Mouse (Mus musculus) embryonic facial prominence, embryonic 11.5 days (tissue): Measurements from ENCODE around the gene Scyl3. TPM values are rescaled to one million over a fixed set of nuclear protein-coding genes. Genes with fewer than 3 reads are reported as not detected.

ENCODE experiments used
- ATAC-seq: fragments of 200-750 bp; cut with Nextera tagmentation; replicated peaks from 2 replicates; pipeline ENCODE4 v1.8.0; 2017; ENCODE audit warnings: low read depth; ENCODE audit not compliant: insufficient number of reproducible peaks, low FRiP score, low TSS enrichment
- DNase-seq: peaks from one replicate; pipeline ENCODE4 v3.0.0-alpha.2; 2015; ENCODE audit warnings: low spot score
- H3K27ac ChIP-seq: fragments of 300-500 bp; sonication (generic); replicated peaks from 2 replicates; pipeline ENCODE4 v1.5.1; 2014; ENCODE audit warnings: mild to moderate bottlenecking, low read depth, low read length, control low read depth
- H3K27me3 ChIP-seq: fragments of 300-500 bp; sonication (generic); 2 replicates; pipeline ENCODE4 v1.6.1; 2014; ENCODE audit warnings: mild to moderate bottlenecking, low read length, moderate library complexity, mixed read lengths; ENCODE audit not compliant: control insufficient read depth, insufficient read depth
- H3K36me3 ChIP-seq: fragments of 300-500 bp; sonication (generic); replicated peaks from 2 replicates; pipeline ENCODE4 v1.6.1; 2014; ENCODE audit warnings: low read depth, mild to moderate bottlenecking, low read length, moderate library complexity, mixed read lengths; ENCODE audit not compliant: control insufficient read depth, insufficient read depth
- H3K4me1 ChIP-seq: fragments of 300-500 bp; sonication (generic); 2 replicates; pipeline ENCODE4 v1.6.1; 2014; ENCODE audit warnings: low read length, mixed read lengths; ENCODE audit not compliant: control insufficient read depth, insufficient read depth
- H3K4me2 ChIP-seq: fragments of 300-500 bp; sonication (generic); 2 replicates; pipeline ENCODE4 v1.6.1; 2014; ENCODE audit warnings: low read depth, mild to moderate bottlenecking, control low read depth, low read length, moderate library complexity
- H3K4me3 ChIP-seq: fragments of 300-500 bp; sonication (generic); 2 replicates; pipeline ENCODE4 v1.5.1; 2014; ENCODE audit warnings: low read depth, low read length, control low read depth
- H3K9ac ChIP-seq: fragments of 300-500 bp; sonication (generic); replicated peaks from 2 replicates; pipeline ENCODE4 v1.6.1; 2014; ENCODE audit warnings: mild to moderate bottlenecking, control low read depth, low read length
- H3K9me3 ChIP-seq: fragments of 300-500 bp; sonication (generic); replicated peaks from 2 replicates; pipeline ENCODE4 v1.6.1; 2016; ENCODE audit warnings: mild to moderate bottlenecking, low read length, inconsistent platforms, mixed read lengths; ENCODE audit not compliant: control insufficient read depth
- WGBS: fragments of 180-500 bp; shearing (Covaris S2); extraction: QIAGEN DNeasy Blood & Tissue Kit; methylation state at CpG from one replicate; pipeline ENCODE4 v1.1.7; 2014; 5-methylcytosine and 5-hydroxymethylcytosine counted together
- polyA plus RNA-seq: library from polyadenylated mRNA; unstranded; fragments of >200 nt; fragmentation: Nextera tagmentation; extraction: Ambion mirVana; gene quantifications from 2 replicates; pipeline ENCODE4 v1.2.1, GENCODE M21; 2014

Gene Scyl3
- polyA plus RNA-seq, 1 experiment from 2014 or later: 25.4 TPM

GRCm38 (mm10) chr1:163974471-163974870, 45.6 kb downstream of the Scyl3 start:
- DNase-seq (no peak), ATAC-seq (no peak)
- H3K9me3 ChIP-seq: no peaks in the 10 kb centered on the region
- H3K4me2 ChIP-seq: no peak overlapping the region
- H3K4me1 ChIP-seq: no peaks in the 10 kb centered on the region
- no peaks in the 10 kb centered on the region; the same call in 1 of the 2 replicates for H3K36me3 ChIP-seq
- no peak overlapping the region for H3K9ac ChIP-seq
- H3K27me3 ChIP-seq: no peaks in the 10 kb centered on the region
- WGBS: 97% methylated on average over 1 of the region's 1 CpGs
- H3K4me3 ChIP-seq: no peak overlapping the region
- no peak overlapping the region for H3K27ac ChIP-seq

GRCm38 (mm10) chr1:163975088-163975487, 46.2 kb downstream of the Scyl3 start:
- Histone ChIP-seq H3K4me2 (no peak overlapping the region), H3K4me1 (no peaks in the 10 kb centered on the region), H3K36me3 (no peaks in the 10 kb centered on the region; the same call in 1 of the 2 replicates), H3K27me3 (no peaks in the 10 kb centered on the region), H3K4me3 (no peak overlapping the region), H3K9me3 (no peaks in the 10 kb centered on the region), H3K9ac (no peak overlapping the region), H3K27ac (no peak overlapping the region)
- WGBS: 88% methylated on average over 2 of the region's 2 CpGs
- DNase-seq: no peak
- no peak for ATAC-seq

GRCm38 (mm10) chr1:163976515-163976914, 47.6 kb downstream of the Scyl3 start:
- H3K27ac ChIP-seq: no peak overlapping the region
- no peaks in the 10 kb centered on the region; the same call in none of the 2 replicates for H3K36me3 ChIP-seq
- DNase-seq (no peak), ATAC-seq (no peak)
- H3K4me3 ChIP-seq: no peak overlapping the region
- no peaks in the 10 kb centered on the region for H3K9me3 ChIP-seq
- no peaks in the 10 kb centered on the region for H3K4me1 ChIP-seq
- 88% methylated on average over 1 of the region's 1 CpGs for WGBS
- no peak overlapping the region for H3K4me2 ChIP-seq
- H3K9ac ChIP-seq: no peak overlapping the region
- H3K27me3 ChIP-seq: no peaks in the 10 kb centered on the region

GRCm38 (mm10) chr1:163992371-163992770, 63.5 kb downstream of the Scyl3 start:
- 91% methylated on average over 4 of the region's 4 CpGs for WGBS
- Histone ChIP-seq H3K4me2 (no peak overlapping the region), H3K9ac (no peak overlapping the region), H3K4me3 (no peak overlapping the region), H3K36me3 (no peaks in the 10 kb centered on the region), H3K27me3 (no peaks in the 10 kb centered on the region), H3K9me3 (no peaks in the 10 kb centered on the region), H3K27ac (no peak overlapping the region), H3K4me1 (no peaks in the 10 kb centered on the region)
- no peak for ATAC-seq
- DNase-seq: no peak

GRCm38 (mm10) chr1:163994173-163994720, 65.3 kb downstream of the Scyl3 start:
- Histone ChIP-seq H3K27ac (no peak overlapping the region), H3K9me3 (no peaks in the 10 kb centered on the region)
- 2% methylated on average over 38 of the region's 38 CpGs for WGBS

GRCm38 (mm10) chr1:163994721-163995608, 66.1 kb downstream of the Scyl3 start, which contains the start of the genes BC055324 and Mettl18:
Gene BC055324, minus strand, starts transcription at chr1:163994796.
Gene Mettl18, plus strand, starts transcription at chr1:163994889.
- Histone ChIP-seq H3K4me1 (no peaks in the 10 kb centered on the region), H3K27me3 (no peaks in the 10 kb centered on the region), H3K36me3 (no peaks in the 10 kb centered on the region), H3K9me3 (no peaks in the 10 kb centered on the region), H3K4me2 (peak within 1 kb of the TSS; percentile 66), H3K4me3 (peak within 1 kb of the TSS; percentile 54), H3K9ac (peak within 1 kb of the TSS; percentile 66), H3K27ac (no peak within 1 kb of the TSS)
- ATAC-seq (peak; percentile 95), DNase-seq (peak; percentile 95)
- WGBS: 3% methylated on average over 43 of the region's 43 CpGs

More at GRCm38 (mm10) chr1:163994173-163994720, 65.3 kb downstream of the Scyl3 start:
- DNase-seq (no peak), ATAC-seq (peak; percentile 26; the same call in 1 of the 2 replicates)
- Histone ChIP-seq H3K27me3 (no peaks in the 10 kb centered on the region), H3K36me3 (no peaks in the 10 kb centered on the region), H3K4me1 (no peaks in the 10 kb centered on the region), H3K9ac (peak overlapping the region; percentile 66), H3K4me3 (peak overlapping the region; percentile 54), H3K4me2 (peak overlapping the region; percentile 66)

GRCm38 (mm10) chr1:163995609-163995913, 66.7 kb downstream of the Scyl3 start:
- Histone ChIP-seq H3K4me2 (peak overlapping the region; percentile 34; the same call in 1 of the 2 replicates), H3K4me1 (no peaks in the 10 kb centered on the region), H3K9ac (no peak overlapping the region), H3K27ac (no peak overlapping the region), H3K36me3 (no peaks in the 10 kb centered on the region), H3K9me3 (no peaks in the 10 kb centered on the region), H3K4me3 (peak overlapping the region; percentile 54; the same call in 1 of the 2 replicates), H3K27me3 (no peaks in the 10 kb centered on the region)
- ATAC-seq (no peak), DNase-seq (no peak)
- 85% methylated on average over 1 of the region's 2 CpGs for WGBS
